Mouse (Mus musculus) CD4-positive, CD25-positive, alpha-beta regulatory T cell, adult 4 months (primary cell): ENCODE measurements around the gene Lcor. TPM values are rescaled to one million over a fixed set of nuclear protein-coding genes. Genes with fewer than 3 reads are reported as not detected.

Experiments used
- ATAC-seq: one replicate; pipeline ENCODE4 v1.8.0; 2017
- polyA plus RNA-seq, 2 experiments: library from polyadenylated mRNA; unstranded; fragments of 100-300 nt; shearing (Covaris generic); gene quantifications; one replicate each; pipeline ENCODE4 v1.2.1; 2017

Lcor gene
- polyA plus RNA-seq, 2 experiments from 2014 or later: 17.1 to 17.6 TPM

- no peak for ATAC-seq
Observed at GRCm38 (mm10) chr19:41573700-41574099, 91.3 kb downstream of the Lcor start.

- no peak for ATAC-seq
Observed at GRCm38 (mm10) chr19:41577576-41577975, 95.1 kb downstream of the Lcor start.

DNA sequence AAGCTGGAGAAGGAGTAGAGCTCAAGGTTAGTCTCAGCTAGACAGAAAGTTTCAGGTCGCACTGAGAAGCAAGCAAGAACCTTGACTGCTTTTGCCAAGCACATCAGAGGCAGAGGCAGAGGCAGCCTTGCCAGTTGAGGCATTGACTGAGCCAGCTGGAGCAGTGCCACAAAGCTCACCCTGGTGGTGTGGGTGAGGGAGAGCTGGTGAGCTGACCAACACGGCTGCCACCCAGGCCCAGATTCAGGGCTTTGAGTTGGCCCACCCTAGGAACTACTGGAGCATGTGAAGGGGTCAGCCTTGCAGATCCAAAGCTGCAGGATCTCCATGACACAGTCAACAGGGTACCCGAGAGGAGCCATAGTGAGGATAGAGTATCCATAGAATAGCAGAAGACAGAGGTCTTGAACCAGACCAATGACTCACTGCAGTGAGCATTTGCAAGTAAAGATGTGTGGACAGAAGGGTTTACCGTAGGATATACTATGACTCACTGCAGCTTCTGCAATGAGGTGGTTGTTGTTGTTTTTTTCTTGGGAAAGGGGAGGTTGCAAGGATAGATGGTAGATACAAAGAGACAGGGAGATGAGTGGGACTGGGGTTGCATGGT is 97.0 kb downstream of the Lcor start:
- no peak for ATAC-seq

GRCm38 (mm10) chr19:41581706-41582420 is 99.4 kb downstream of the Lcor start, which contains the start of gene Gm340:
Gene Gm340 (plus strand): TSS chr19:41582370.
- no peak for ATAC-seq

GRCm38 (mm10) chr19:41582918-41583514 is 100.6 kb downstream of the Lcor start:
- no peak for ATAC-seq

DNA sequence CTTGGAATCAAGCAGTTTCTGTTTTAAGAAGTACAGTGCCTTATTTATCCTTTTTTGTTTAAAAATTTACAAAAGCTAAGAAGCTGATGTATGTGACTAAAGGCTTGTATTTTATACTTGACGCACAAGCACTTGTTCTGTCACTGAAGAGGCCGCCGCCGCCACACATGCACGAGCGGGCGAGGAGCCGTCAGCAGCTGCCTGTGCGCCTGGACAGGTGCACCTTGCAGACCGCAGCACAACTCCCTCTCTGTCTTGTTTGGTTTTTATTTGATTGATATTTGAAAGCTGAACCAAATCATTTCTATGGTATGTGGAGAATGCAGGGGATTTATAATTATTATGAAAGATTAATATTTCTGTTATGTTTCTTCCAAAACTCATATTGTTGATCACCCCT is 104.3 kb downstream of the Lcor start:
- no peak for ATAC-seq

DNA sequence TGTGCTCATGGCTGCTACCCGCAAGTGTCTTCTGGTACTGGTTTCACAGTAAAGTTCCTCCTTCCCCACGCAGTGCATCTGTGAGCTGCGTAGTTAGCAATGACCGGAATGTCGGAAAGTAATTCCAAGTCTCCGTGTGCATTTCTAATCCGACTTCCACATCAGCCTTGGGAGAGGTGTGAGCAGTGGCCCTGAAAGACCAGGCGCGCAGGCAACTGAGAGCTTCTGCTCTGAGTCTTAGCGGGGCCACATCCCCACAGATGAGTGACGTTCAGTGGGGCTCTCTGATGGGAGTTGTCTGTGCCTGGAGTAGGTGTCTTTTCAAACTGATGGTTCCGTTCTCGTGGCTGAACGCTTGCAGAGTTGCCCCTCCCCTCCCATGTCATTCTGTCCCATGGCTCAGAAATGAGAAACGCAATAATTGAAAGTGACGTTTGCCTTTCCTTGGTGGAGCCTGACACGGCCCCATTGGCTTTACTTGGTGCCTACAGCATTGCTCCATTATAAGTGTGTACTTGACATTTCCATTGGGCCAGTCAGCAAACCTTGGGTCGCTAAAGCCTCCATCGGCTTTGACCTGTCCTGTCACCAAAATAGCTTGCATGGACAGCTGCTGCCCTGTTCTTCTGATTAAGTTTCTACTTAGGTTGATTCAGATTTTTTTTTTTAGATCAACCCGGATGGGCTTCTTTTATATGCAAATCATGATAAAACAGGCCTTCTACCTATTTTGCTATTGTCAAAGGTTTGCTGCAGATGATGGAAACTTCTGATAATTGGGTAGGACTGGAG is 105.2 kb downstream of the Lcor start:
- ATAC-seq: no peak

- ATAC-seq: no peak
Observed at GRCm38 (mm10) chr19:41589026-41589425, 106.6 kb downstream of the Lcor start.

- ATAC-seq: no peak
Observed at GRCm38 (mm10) chr19:41589681-41590080, 107.2 kb downstream of the Lcor start.

- ATAC-seq: no peak
Observed at GRCm38 (mm10) chr19:41591808-41592207, 109.4 kb downstream of the Lcor start.

DNA sequence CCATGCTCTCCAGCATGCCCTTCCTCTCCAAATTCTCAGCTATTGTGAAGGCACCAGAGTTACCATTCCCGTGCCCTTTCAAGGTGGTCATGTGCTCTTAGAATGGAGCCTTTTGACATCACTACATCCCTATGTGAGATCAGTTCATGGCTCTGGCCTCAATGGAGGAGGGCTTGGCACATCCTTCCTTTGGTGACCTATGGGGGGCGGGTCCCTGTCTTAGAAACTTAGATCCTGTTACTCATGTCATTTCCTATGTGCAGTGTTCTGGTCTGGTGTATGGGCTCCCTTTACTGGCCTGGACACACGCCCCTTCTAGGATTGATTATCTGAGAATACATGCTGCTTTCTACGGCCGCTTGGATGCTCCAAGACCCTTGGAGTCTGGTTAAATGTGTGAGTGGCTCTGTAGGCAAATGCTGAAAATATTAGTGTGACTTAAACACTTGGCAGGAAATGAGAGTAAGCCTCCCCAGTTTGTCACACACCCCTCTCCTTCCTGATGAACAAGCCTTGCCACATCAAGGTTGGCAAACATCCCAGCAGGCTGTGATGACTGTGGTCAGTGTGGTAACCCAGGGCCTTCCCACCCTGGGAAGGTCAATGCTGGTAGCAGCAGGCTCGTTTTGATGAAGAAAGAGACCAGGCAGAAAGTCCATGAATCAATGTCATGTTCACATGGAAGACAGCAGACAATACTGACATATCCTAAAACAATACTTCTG is 114.9 kb downstream of the Lcor start:
- peak; percentile 32 for ATAC-seq

GRCm38 (mm10) chr19:41600647-41601046 is 118.2 kb downstream of the Lcor start:
- no peak for ATAC-seq

DNA sequence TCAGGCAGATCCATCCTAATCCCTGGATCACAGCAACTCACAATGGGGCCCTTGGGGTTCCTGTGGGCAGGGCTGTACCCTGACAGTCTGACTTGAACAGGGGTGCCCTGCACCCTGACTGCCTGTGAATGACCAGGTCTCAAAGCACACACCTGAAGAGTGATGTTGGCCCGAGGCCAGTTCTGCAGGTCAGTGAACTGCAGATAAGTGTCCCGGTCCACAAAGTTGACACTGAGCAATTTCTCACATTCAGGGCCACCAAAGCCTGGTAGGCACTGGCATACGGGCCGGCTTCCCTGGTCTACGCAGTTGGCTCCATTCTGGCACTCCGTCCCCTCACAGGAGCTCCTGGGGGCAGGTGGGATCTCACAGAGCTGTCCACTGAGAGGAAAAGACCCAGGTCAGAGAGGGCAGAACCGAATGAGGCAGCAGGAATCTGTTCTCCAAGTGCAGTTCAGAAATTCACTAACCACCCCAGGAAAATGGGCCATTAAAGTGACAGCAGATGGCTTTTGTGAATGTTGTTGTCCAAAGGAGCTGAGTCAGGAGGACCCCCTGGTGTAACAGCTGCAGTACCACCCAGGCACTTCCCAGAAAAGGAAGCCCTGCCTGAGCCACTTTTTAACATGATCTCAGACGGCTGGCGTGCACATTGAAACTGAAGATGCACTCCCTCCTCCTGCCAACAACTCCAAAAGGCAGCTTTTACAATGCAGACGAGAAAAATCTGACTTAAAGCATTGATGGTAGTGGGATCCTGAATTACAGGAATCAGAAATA is 124.0 kb downstream of the Lcor start:
- ATAC-seq: no peak

- ATAC-seq: no peak
Observed at GRCm38 (mm10) chr19:41611683-41612082, 129.2 kb downstream of the Lcor start.

Other genes starting within 250 kb of the Lcor start
- 10 to 100 TPM; 14.2 to 34.8 TPM for gene Tm9sf3, start 218.6 kb upstream of the Lcor start, polyA plus RNA-seq
- gene Pik3ap1, start 97.5 kb upstream of the Lcor start, polyA plus RNA-seq: 1 to 10 TPM; 2.5 to 2.8 TPM
- 1 to 10 TPM; 4.0 to 6.4 TPM for gene Gm340, start 99.7 kb downstream of the Lcor start, polyA plus RNA-seq